Mouse (Mus musculus) kidney, postnatal 25 days (tissue): ENCODE measurements at regions not wholly inside any gene's neighbourhood (a gene's known extent, or its start where the extent isn't known, plus 50 kb on each side); places are given as distances from the start of the nearest gene placed in this dataset.

ENCODE experiments used
- DNase-seq, 2 experiments: peaks; one replicate each; pipeline ENCODE4 v3.0.0; 2021; ENCODE audit warnings: mixed read lengths in 2 of 2

GRCm38 (mm10) chr2:106318695-106319266 is 315.4 kb upstream of the Dnajc24 start:
- no peak for DNase-seq

GRCm38 (mm10) chr2:106346781-106347180 is 343.4 kb upstream of the Dnajc24 start:
- no peak for DNase-seq

GRCm38 (mm10) chr2:106347249-106347648 is 343.9 kb upstream of the Dnajc24 start:
- no peak for DNase-seq

GRCm38 (mm10) chr2:106355565-106355964 is 337.5 kb upstream of the Mpped2 start:
- DNase-seq = no peak

GRCm38 (mm10) chr2:106355984-106356547 is 337.0 kb upstream of the Mpped2 start:
- DNase-seq = peak; percentile 53 to 59

- DNase-seq = no peak
Observed at GRCm38 (mm10) chr2:106368641-106369040, 324.4 kb upstream of the Mpped2 start.

- no peak for DNase-seq
Observed at GRCm38 (mm10) chr2:106383415-106384285, 309.4 kb upstream of the Mpped2 start.

GRCm38 (mm10) chr2:106384286-106384595 is 308.8 kb upstream of the Mpped2 start:
- DNase-seq = no peak

- DNase-seq = no peak
Observed at GRCm38 (mm10) chr2:106384842-106385241, 308.2 kb upstream of the Mpped2 start.

- DNase-seq = no peak
Observed at GRCm38 (mm10) chr2:106412158-106412557, 280.9 kb upstream of the Mpped2 start.

GRCm38 (mm10) chr2:106415474-106416019 is 277.5 kb upstream of the Mpped2 start:
- no peak for DNase-seq

- no peak for DNase-seq
Observed at GRCm38 (mm10) chr2:106418181-106418580, 274.9 kb upstream of the Mpped2 start.

- no peak for DNase-seq
Observed at GRCm38 (mm10) chr2:106424974-106425373, 268.1 kb upstream of the Mpped2 start.

- DNase-seq = no peak
Observed at GRCm38 (mm10) chr2:106425451-106425881, 267.6 kb upstream of the Mpped2 start.

GRCm38 (mm10) chr2:106426010-106426409 is 267.1 kb upstream of the Mpped2 start:
- DNase-seq = no peak

GRCm38 (mm10) chr2:106427237-106427636 is 265.8 kb upstream of the Mpped2 start:
- DNase-seq = no peak

- no peak for DNase-seq
Observed at GRCm38 (mm10) chr2:106428909-106429308, 264.2 kb upstream of the Mpped2 start.

GRCm38 (mm10) chr2:106431141-106431540 is 261.9 kb upstream of the Mpped2 start:
- DNase-seq = peak; percentile 50 to 61

- DNase-seq = no peak
Observed at GRCm38 (mm10) chr2:106431637-106432199, 261.4 kb upstream of the Mpped2 start.

- DNase-seq = no peak
Observed at GRCm38 (mm10) chr2:106436136-106436535, 256.9 kb upstream of the Mpped2 start.

- DNase-seq = no peak
Observed at GRCm38 (mm10) chr2:106454310-106454974, 238.6 kb upstream of the Mpped2 start.

GRCm38 (mm10) chr2:106455039-106455438 is 238.0 kb upstream of the Mpped2 start:
- no peak for DNase-seq

- DNase-seq = no peak
Observed at GRCm38 (mm10) chr2:106455972-106456371, 237.1 kb upstream of the Mpped2 start.
